Mouse (Mus musculus): ENCODE measurements at regions not wholly inside any gene's neighbourhood (a gene's known extent, or its start where the extent isn't known, plus 50 kb on each side); places are given as distances from the start of the nearest gene placed in this dataset.

- TF ChIP-seq IRF4 (IDR thresholded peaks at IDR 0.05; ENCODE audit: low read depth, low read length) (no peak), CHD2 (IDR thresholded peaks at IDR 0.05; ENCODE audit: low read length) (no peak), ZKSCAN1 (IDR thresholded peaks at IDR 0.05; ENCODE audit: borderline replicate concordance, low read depth, low read length) (no peak), JUN (IDR thresholded peaks at IDR 0.05; ENCODE audit: insufficient read depth, low read depth, low read length) (no peak), NRF1 (IDR thresholded peaks at IDR 0.05; ENCODE audit: low read depth, low read length) (no peak)
These were observed 84.8 kb upstream of the Mast4 start for GRCm38 (mm10) chr13:103419146-103419545.

DNA sequence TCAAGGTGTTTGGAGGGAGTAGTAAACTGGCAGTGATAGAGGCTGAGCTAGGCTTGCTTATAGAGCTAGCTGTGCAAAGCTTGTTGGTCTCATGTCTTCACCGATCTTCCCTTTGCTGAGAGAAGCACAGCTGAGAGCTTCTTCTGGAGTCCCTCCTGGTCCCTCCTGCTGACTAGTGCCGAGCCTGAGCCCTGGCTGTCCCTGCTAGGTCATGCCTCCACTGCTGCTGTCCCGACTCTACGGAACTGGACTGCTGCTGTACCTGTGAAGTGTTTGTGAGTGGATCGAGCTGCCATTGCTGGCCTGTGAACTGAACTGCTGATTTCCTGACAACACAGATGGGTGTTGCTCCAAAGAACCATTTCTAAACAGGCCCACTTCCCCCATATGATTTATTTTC lies 83.0 kb upstream of the Mast4 start:
- no peaks in the 10 kb centered on the region for H3K79me2 ChIP-seq (replicated peaks; ENCODE audit: control insufficient read depth, extremely low read depth, insufficient read depth, poor library complexity, severe bottlenecking)
- no peak overlapping the region for H3K4me2 ChIP-seq (ENCODE audit: insufficient read depth, low read depth, poor library complexity, severe bottlenecking)
- H3K27ac ChIP-seq (ENCODE audit: insufficient read depth, low read depth), result no peak overlapping the region
- peaks cover 0 to 9% of the 10 kb centered on the region in 2 experiments; a peak in 1 of 4 replicates for H3K4me1 ChIP-seq (ENCODE audit: control insufficient read depth in 1 of 2, insufficient read depth in 2 of 2)
- H3K27me3 ChIP-seq (replicated peaks), result no peaks in the 10 kb centered on the region
- H3K4me3 ChIP-seq (replicated peaks in 1 of 3; ENCODE audit: low read depth in 2 of 3, low read length in 2 of 3, poor library complexity in 1 of 3), result no peak overlapping the region
- TF ChIP-seq CHD1 (IDR thresholded peaks at IDR 0.05; ENCODE audit: low read depth, low read length), result no peak
- TF ChIP-seq CTCF (conservative IDR thresholded peaks at IDR 0.05 in 1 of 2, IDR thresholded peaks at IDR 0.05 in 1 of 2; ENCODE audit: low read depth in 2 of 2, low read length in 2 of 2), result no peak
- TF ChIP-seq SIN3A (IDR thresholded peaks at IDR 0.05; ENCODE audit: low read length), result no peak
- no peak for TF ChIP-seq KAT2A (IDR thresholded peaks at IDR 0.05; ENCODE audit: insufficient replicate concordance, low read length)
- TF ChIP-seq NRF1 (IDR thresholded peaks at IDR 0.05; ENCODE audit: low read depth, low read length), result no peak
- no peak overlapping the region for H3K9ac ChIP-seq (ENCODE audit: insufficient read depth, low read depth)
- in situ Hi-C loops (cut with MboI; ENCODE audit: low pct_ligation_motif_present, low pct_unique_long_range_greater_than_20kb, low sequenced_read_pairs), result no loop called here
- no peak for DNase-seq (ENCODE audit: extremely low read depth)
- peaks cover 2% of the 10 kb centered on the region for H3K9me3 ChIP-seq (replicated peaks; ENCODE audit: low read length)
- dilution Hi-C loops (cut with MboI; ENCODE audit: extremely low pct_ligation_motif_present, extremely low pct_unique_long_range_greater_than_20kb, low sequenced_read_pairs), result no loop called here
- H3K36me3 ChIP-seq (replicated peaks in 1 of 2; ENCODE audit: control insufficient read depth in 1 of 2, insufficient read depth in 1 of 2, low read length in 1 of 2), result no peaks in the 10 kb centered on the region

More at GRCm38 (mm10) chr13:103419146-103419545, 84.8 kb upstream of the Mast4 start:
- Histone ChIP-seq H3K9ac (ENCODE audit: insufficient read depth, low read depth) (no peak overlapping the region), H3K27ac (ENCODE audit: insufficient read depth, low read depth) (no peak overlapping the region), H3K4me3 (replicated peaks in 1 of 3; ENCODE audit: low read depth in 2 of 3, low read length in 2 of 3, poor library complexity in 1 of 3) (no peak overlapping the region), H3K4me2 (ENCODE audit: insufficient read depth, low read depth, poor library complexity, severe bottlenecking) (no peak overlapping the region), H3K36me3 (replicated peaks in 1 of 2; ENCODE audit: control insufficient read depth in 1 of 2, insufficient read depth in 1 of 2, low read length in 1 of 2) (no peaks in the 10 kb centered on the region), H3K9me3 (replicated peaks; ENCODE audit: low read length) (peaks cover 2% of the 10 kb centered on the region), H3K27me3 (replicated peaks) (no peaks in the 10 kb centered on the region), H3K79me2 (replicated peaks; ENCODE audit: control insufficient read depth, extremely low read depth, insufficient read depth, poor library complexity, severe bottlenecking) (no peaks in the 10 kb centered on the region), H3K4me1 (ENCODE audit: control insufficient read depth in 1 of 2, insufficient read depth in 2 of 2) (0 out of 4 replicates have a peak, but pooled peaks cover 0 to 3% of the 10 kb centered on the region in 2 experiments)
- no peak for DNase-seq (ENCODE audit: extremely low read depth)
- dilution Hi-C loops (cut with MboI; ENCODE audit: extremely low pct_ligation_motif_present, extremely low pct_unique_long_range_greater_than_20kb, low sequenced_read_pairs), result no loop called here
- in situ Hi-C loops (cut with MboI; ENCODE audit: low pct_ligation_motif_present, low pct_unique_long_range_greater_than_20kb, low sequenced_read_pairs), result no loop called here

GRCm38 (mm10) chr13:103415335-103415734 lies 81.0 kb upstream of the Mast4 start:
- no peak overlapping the region for H3K9ac ChIP-seq (ENCODE audit: insufficient read depth, low read depth)
- DNase-seq (ENCODE audit: extremely low read depth), result no peak
- dilution Hi-C loops (cut with MboI; ENCODE audit: extremely low pct_ligation_motif_present, extremely low pct_unique_long_range_greater_than_20kb, low sequenced_read_pairs) (no loop called here), in situ Hi-C loops (cut with MboI; ENCODE audit: low pct_ligation_motif_present, low pct_unique_long_range_greater_than_20kb, low sequenced_read_pairs) (no loop called here)
- no peak overlapping the region for H3K4me2 ChIP-seq (ENCODE audit: insufficient read depth, low read depth, poor library complexity, severe bottlenecking)
- TF ChIP-seq MAX (IDR thresholded peaks at IDR 0.05; ENCODE audit: low read length) (no peak), IRF4 (IDR thresholded peaks at IDR 0.05; ENCODE audit: low read depth, low read length) (no peak), SMC3 (IDR thresholded peaks at IDR 0.05; ENCODE audit: low read depth, low read length) (no peak), RCOR1 (conservative IDR thresholded peaks at IDR 0.05; ENCODE audit: low read depth, low read length) (no peak), ZC3H11A (IDR thresholded peaks at IDR 0.05; ENCODE audit: low read depth, low read length) (no peak), CHD2 (IDR thresholded peaks at IDR 0.05; ENCODE audit: low read length) (no peak), CHD1 (IDR thresholded peaks at IDR 0.05; ENCODE audit: low read depth, low read length) (no peak), USF1 (IDR thresholded peaks at IDR 0.05; ENCODE audit: low read depth, low read length) (no peak), NRF1 (IDR thresholded peaks at IDR 0.05; ENCODE audit: low read depth, low read length) (no peak), ETS1 (conservative IDR thresholded peaks at IDR 0.05; ENCODE audit: low read depth, low read length) (no peak), POLR2A (IDR thresholded peaks at IDR 0.05; ENCODE audit: low read depth, low read length) (no peak)
- peaks cover 0 to 15% of the 10 kb centered on the region in 2 experiments; a peak in 2 of 4 replicates for H3K4me1 ChIP-seq (ENCODE audit: control insufficient read depth in 1 of 2, insufficient read depth in 2 of 2)
- H3K36me3 ChIP-seq (replicated peaks in 1 of 2; ENCODE audit: control insufficient read depth in 1 of 2, insufficient read depth in 1 of 2, low read length in 1 of 2), result no peaks in the 10 kb centered on the region
- no peaks in the 10 kb centered on the region for H3K79me2 ChIP-seq (replicated peaks; ENCODE audit: control insufficient read depth, extremely low read depth, insufficient read depth, poor library complexity, severe bottlenecking)
- H3K27me3 ChIP-seq (replicated peaks), result no peaks in the 10 kb centered on the region
- H3K9me3 ChIP-seq (replicated peaks; ENCODE audit: low read length), result peaks cover 2% of the 10 kb centered on the region
- no peak overlapping the region for H3K27ac ChIP-seq (ENCODE audit: insufficient read depth, low read depth)
- H3K4me3 ChIP-seq (replicated peaks in 1 of 3; ENCODE audit: low read depth in 2 of 3, low read length in 2 of 3, poor library complexity in 1 of 3), result no peak overlapping the region
